Comparison of ENCODE assay signal across 17 mouse cellular contexts in the genomic region with DNA sequence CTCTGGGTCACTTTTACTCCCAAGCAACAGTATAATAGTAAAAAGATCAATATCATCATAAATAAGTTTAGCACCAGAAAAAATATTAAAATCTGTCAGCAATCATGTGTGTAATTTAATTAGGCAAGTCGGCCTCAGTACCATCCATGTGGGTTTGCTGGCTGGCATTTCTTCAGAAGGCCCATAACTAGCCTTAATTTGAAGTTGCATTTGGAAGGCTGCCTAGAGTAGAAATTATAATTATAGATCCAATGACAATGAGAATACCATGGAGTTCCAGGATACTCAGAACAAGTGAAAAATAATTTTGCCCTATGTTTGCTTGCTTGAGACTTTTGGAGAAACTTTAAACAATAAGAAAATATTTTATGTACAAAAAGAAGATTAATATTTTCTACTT.
DNase-seq lines count a peak whose midpoint lies in the region; ATAC-seq and TF ChIP-seq lines count a peak whose summit lies in the region.
"Had no signal": no experiment of that assay in that cellular context is flagged by ENCODE, and none has a peak within 500 bp of the region (broad histone marks: within the 10 kb centered on the region; RNA-seq: fewer than 3 reads in every experiment).

No protein-coding gene starts in this region.

- no peak overlapping the region for H3K9ac ChIP-seq in forebrain, postnatal 0 days
- no peak overlapping the region for H3K9ac ChIP-seq in forebrain, embryonic 11.5 days (ENCODE audit: low read length)
- H3K9ac ChIP-seq in neural tube, embryonic 15.5 days (replicated peaks): no peak overlapping the region
- H3K9ac ChIP-seq: forebrain, embryonic 12.5 days; heart, embryonic 12.5 days; hindbrain, embryonic 15.5 days had no signal

- H3K27me3 ChIP-seq in forebrain, postnatal 0 days (ENCODE audit: insufficient read depth, low read length): no peaks in the 10 kb centered on the region
- H3K27me3 ChIP-seq in forebrain, embryonic 11.5 days (ENCODE audit: control insufficient read depth, insufficient read depth, low read length): no peaks in the 10 kb centered on the region
- H3K27me3 ChIP-seq in neural tube, embryonic 15.5 days (replicated peaks): no peaks in the 10 kb centered on the region
- H3K27me3 ChIP-seq: forebrain, embryonic 12.5 days; heart, embryonic 12.5 days; hindbrain, embryonic 15.5 days had no signal

- no peak for TF ChIP-seq CTCF in forebrain, postnatal 0 days (IDR thresholded peaks at IDR 0.05; ENCODE audit: low read depth)

- no peak overlapping the region for H3K4me3 ChIP-seq in forebrain, postnatal 0 days (ENCODE audit: low read depth, low read length)
- no peak overlapping the region for H3K4me3 ChIP-seq in forebrain, embryonic 11.5 days (ENCODE audit: low read depth, low read length)
- H3K4me3 ChIP-seq in neural tube, embryonic 15.5 days (replicated peaks): no peak overlapping the region
- H3K4me3 ChIP-seq: forebrain, embryonic 12.5 days; heart, embryonic 12.5 days; hindbrain, embryonic 10.5 days; hindbrain, embryonic 15.5 days had no signal

- H3K36me3 ChIP-seq in forebrain, postnatal 0 days (ENCODE audit: insufficient read depth): no peaks in the 10 kb centered on the region
- H3K36me3 ChIP-seq in forebrain, embryonic 11.5 days (ENCODE audit: control insufficient read depth, insufficient read depth, low read length): no peaks in the 10 kb centered on the region
- no peaks in the 10 kb centered on the region for H3K36me3 ChIP-seq in neural tube, embryonic 15.5 days
- H3K36me3 ChIP-seq: forebrain, embryonic 12.5 days; heart, embryonic 12.5 days; hindbrain, embryonic 10.5 days; hindbrain, embryonic 15.5 days had no signal

- 47% methylated on average over 1 of the region's 1 CpGs for WGBS in forebrain, postnatal 0 days
- WGBS in forebrain, embryonic 11.5 days: 73% methylated on average over 1 of the region's 1 CpGs
- 69% methylated on average over 1 of the region's 1 CpGs for WGBS in neural tube, embryonic 15.5 days

- no peak for ATAC-seq in forebrain, postnatal 0 days
- ATAC-seq in forebrain, embryonic 11.5 days (replicated peaks; ENCODE audit: low FRiP score): no peak
- no peak for ATAC-seq in neural tube, embryonic 15.5 days (ENCODE audit: low FRiP score)
- ATAC-seq: activated CD4-positive, CD25-positive, alpha-beta regulatory T cell, adult 4 months; forebrain, embryonic 16.5 days; Patski had no signal

- no peak overlapping the region for H3K27ac ChIP-seq in forebrain, postnatal 0 days (ENCODE audit: low read depth, low read length)
- H3K27ac ChIP-seq in forebrain, embryonic 11.5 days (ENCODE audit: low read depth, low read length): no peak overlapping the region
- no peak overlapping the region for H3K27ac ChIP-seq in neural tube, embryonic 15.5 days (replicated peaks)
- H3K27ac ChIP-seq: forebrain, embryonic 12.5 days; hindbrain, embryonic 10.5 days; hindbrain, embryonic 15.5 days had no signal

- H3K4me2 ChIP-seq in forebrain, postnatal 0 days (ENCODE audit: low read depth): no peak overlapping the region
- no peak overlapping the region for H3K4me2 ChIP-seq in forebrain, embryonic 11.5 days (ENCODE audit: low read depth, low read length, severe bottlenecking)
- H3K4me2 ChIP-seq in neural tube, embryonic 15.5 days: no peak overlapping the region
- H3K4me2 ChIP-seq: forebrain, embryonic 12.5 days; heart, embryonic 12.5 days; hindbrain, embryonic 15.5 days had no signal

- H3K4me1 ChIP-seq in forebrain, postnatal 0 days (ENCODE audit: insufficient read depth): no peaks in the 10 kb centered on the region
- no peaks in the 10 kb centered on the region for H3K4me1 ChIP-seq in forebrain, embryonic 11.5 days (replicated peaks; ENCODE audit: control insufficient read depth, insufficient read depth, low read length)
- H3K4me1 ChIP-seq in neural tube, embryonic 15.5 days: no peaks in the 10 kb centered on the region
- H3K4me1 ChIP-seq: forebrain, embryonic 12.5 days; heart, embryonic 12.5 days; hindbrain, embryonic 10.5 days; hindbrain, embryonic 15.5 days had no signal

- H3K9me3 ChIP-seq in forebrain, postnatal 0 days (ENCODE audit: low read length): no peaks in the 10 kb centered on the region
- no peaks in the 10 kb centered on the region for H3K9me3 ChIP-seq in forebrain, embryonic 11.5 days (ENCODE audit: control insufficient read depth, low read length)
- H3K9me3 ChIP-seq in neural tube, embryonic 15.5 days (replicated peaks): no peaks in the 10 kb centered on the region
- H3K9me3 ChIP-seq: forebrain, embryonic 12.5 days; heart, embryonic 12.5 days; hindbrain, embryonic 10.5 days; hindbrain, embryonic 15.5 days had no signal

- DNase-seq in forebrain, postnatal 0 days: peak; percentile 19
- DNase-seq in forebrain, embryonic 11.5 days (ENCODE audit: low spot score): no peak
- DNase-seq in layer of hippocampus, adult 9-10 months (ENCODE audit: low spot score): peak; percentile 10
- no peak for DNase-seq in layer of hippocampus, postnatal 25 days (ENCODE audit: extremely low spot score in 1 of 2, low spot score in 1 of 2)
- peak; percentile 66 for DNase-seq in Muller cell, postnatal 12 days (ENCODE audit: inconsistent ontology term)
- DNase-seq in layer of hippocampus, adult 9-11 months: peak; percentile 18
- DNase-seq: adrenal gland, postnatal 14 days; cerebellum, adult 2 months; gastrocnemius, postnatal 25 days had no signal

Comparison
In these comparisons a context has a peak if more than half of its experiments do, and no peak if none do; other contexts are left out.
1. DNase-seq: peak in forebrain, postnatal 0 days (single experiment), layer of hippocampus, adult 9-10 months (single experiment), Muller cell, postnatal 12 days (single experiment) and layer of hippocampus, adult 9-11 months (single experiment); none in forebrain, embryonic 11.5 days (single experiment) and layer of hippocampus, postnatal 25 days (0 of 2).